Mouse (Mus musculus) brain, embryonic 18.5 days (tissue): ENCODE results near the gene Tnfrsf1b.
"Not testable (repeated sequence)": the region's sequence is repeated elsewhere in the genome, so short reads cannot be mapped to it uniquely, and the experiment has no call there.

Source experiments
- DNase-seq: peaks from one replicate; pipeline ENCODE4 v3.0.0-alpha.2; 2012; ENCODE audit warnings: low read depth, low spot score

Gene Tnfrsf1b

DNA sequence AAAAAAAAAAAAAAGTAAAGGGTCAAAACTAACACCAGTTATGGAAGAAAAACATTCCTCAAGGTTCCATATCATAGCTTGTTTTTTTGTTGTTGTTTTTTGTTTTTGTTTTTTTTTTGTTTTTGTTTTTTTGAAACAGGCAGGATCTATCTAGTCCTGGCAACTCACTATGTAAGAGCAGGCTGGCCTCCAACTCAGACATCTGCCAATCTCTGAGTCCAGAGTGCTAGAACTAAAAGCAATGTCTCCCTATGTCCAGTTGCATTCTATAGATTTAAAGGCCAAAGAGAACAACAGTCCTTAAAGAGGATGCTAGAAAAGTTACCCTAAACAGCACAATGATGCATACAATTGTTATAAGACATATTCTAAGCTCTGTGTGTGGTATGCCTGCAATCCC lies 58.1 kb downstream of the Tnfrsf1b start:
- DNase-seq: no peak

DNA sequence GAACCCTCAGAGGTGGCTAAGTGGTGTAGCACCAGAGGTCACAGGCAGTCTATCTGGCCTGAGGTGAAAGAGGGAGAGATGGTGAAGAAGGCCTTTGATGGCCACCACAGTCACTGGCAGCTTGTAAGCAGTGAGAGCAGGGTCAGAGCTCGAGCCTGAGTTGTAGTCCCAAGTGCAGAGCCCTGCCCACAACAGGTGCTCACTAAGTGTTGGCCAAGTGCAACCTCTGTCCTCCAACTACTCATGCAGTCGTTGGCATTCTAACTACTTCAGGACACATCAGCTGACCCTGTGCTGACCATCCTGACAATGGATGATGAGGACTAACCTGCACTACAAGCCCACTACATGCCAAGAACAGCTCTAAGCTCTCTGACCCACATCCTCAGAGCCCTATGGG lies 59.1 kb downstream of the Tnfrsf1b start:
- DNase-seq: no peak

DNA sequence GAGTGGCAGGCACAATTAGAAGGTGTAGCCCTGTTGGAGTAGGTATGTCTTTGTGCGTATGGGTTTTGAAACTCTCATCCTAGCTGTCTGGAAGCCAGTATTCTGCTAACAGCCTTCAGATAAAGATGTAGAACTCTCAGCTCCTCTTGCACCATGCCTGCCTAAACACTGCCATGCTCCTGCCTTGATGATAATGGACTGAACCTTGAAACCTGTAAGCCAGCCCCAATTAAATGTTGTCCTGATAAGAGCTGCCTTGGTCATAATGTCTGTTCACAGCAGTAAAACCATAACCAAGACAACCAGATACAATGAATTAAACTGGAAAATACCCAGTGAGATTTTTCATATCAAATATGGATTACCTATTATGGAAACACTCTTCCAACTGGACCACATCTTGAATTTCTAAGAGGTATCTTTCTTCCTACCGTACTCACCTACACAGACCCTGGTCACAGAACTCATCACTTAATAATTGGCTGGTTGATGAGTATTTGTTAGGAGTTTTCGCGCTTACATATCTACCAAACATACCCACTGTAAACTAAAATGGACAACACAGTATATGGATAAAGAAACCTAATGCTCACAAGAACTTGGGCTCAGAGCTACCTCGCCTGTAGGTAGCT lies 67.6 kb downstream of the Tnfrsf1b start:
- DNase-seq: no peak

DNA sequence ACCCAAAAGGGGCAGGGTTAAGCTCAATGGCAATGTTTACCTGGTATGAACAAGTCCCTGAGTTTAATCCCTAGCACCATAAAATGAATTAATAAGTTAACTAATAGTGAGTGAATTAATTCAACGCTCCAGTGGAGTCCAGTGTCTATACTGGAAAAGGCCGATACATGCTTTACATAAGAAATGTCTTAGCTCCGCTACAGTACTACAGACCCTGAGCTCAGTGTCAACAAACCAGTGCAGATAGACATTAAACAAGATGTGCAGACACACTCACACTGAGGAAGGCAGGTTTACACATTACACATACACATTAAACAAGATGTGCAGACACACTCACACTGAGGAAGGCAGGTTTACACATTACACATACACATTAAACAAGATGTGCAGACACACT lies 81.1 kb downstream of the Tnfrsf1b start:
- DNase-seq: not testable (repeated sequence)

DNA sequence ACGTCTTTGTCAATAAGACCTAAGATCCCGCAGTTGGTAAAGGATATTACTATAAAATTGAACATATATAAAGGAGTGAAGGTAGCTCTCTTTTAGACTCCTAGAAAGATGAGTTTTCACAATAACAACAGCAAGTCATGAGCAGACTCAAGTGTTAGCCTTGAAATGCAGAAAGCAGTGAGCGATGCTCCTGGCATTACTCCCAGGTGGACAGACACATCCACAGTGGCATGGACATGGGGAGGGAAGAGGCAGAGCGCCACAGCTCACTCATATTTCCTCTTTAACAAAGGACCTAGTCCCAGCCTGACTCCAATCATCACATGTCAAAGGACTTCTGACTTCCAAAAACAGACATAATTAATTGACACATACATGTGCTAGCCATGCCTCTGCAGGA lies 82.6 kb downstream of the Tnfrsf1b start:
- DNase-seq: no peak
